Mouse (Mus musculus): ENCODE results near the gene Gm15155. TPM values are rescaled to one million over a fixed set of nuclear protein-coding genes. Genes with fewer than 3 reads are reported as not detected.

Gm15155 gene
- polyA plus RNA-seq, 1 experiment: not detected

- Histone ChIP-seq H3K27ac (ENCODE audit: control insufficient read depth, insufficient read depth, low read length) (no peak overlapping the region), H3K27me3 (ENCODE audit: control insufficient read depth, insufficient read depth, low read length) (no peaks in the 10 kb centered on the region), H3K4me3 (ENCODE audit: control insufficient read depth, insufficient read depth, low read length) (no peak overlapping the region), H3K36me3 (ENCODE audit: control insufficient read depth, insufficient read depth, low read length) (no peaks in the 10 kb centered on the region), H3K4me1 (replicated peaks; ENCODE audit: control insufficient read depth, insufficient read depth, low read length) (no peaks in the 10 kb centered on the region)
- no peak for DNase-seq
- no peak for TF ChIP-seq CTCF (IDR thresholded peaks at IDR 0.05; ENCODE audit: borderline replicate concordance, control insufficient read depth, extremely low read depth, insufficient read depth, low read length, poor library complexity)
- TF ChIP-seq POLR2A (IDR thresholded peaks at IDR 0.05; ENCODE audit: control insufficient read depth, extremely low read depth, insufficient read depth, low read length, poor library complexity): no peak
- 97% methylated on average over 2 of the region's 2 CpGs for whole genome bisulfite sequencing
Observed at GRCm38 (mm10) chrX:155601196-155601595, 23.3 kb upstream of the Gm15155 start.

DNA sequence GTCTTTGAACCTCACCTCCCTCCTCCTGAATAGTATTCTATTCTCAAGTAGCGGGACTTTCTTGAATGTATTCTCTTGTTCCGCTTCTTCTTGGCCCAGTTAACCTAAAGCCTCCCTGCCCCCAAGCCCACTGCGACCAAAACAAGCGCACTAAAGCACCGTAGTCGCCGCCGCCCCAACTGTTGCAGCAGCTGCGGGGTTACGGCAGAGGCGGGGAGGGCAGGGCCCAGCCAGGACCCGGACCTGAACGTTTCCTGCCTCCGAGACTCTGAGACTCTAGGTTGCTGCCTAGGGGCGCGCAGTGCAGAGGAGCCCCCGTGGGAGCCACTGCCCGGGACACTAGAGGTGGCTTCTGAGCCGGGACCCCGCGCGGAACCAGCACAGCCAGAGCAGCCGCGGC, 2.0 kb upstream of the Gm15155 start:
- Histone ChIP-seq H3K4me3 (ENCODE audit: control insufficient read depth, insufficient read depth, low read length) (no peak overlapping the region), H3K36me3 (ENCODE audit: control insufficient read depth, insufficient read depth, low read length) (no peaks in the 10 kb centered on the region), H3K27ac (ENCODE audit: control insufficient read depth, insufficient read depth, low read length) (no peak overlapping the region), H3K27me3 (ENCODE audit: control insufficient read depth, insufficient read depth, low read length) (no peaks in the 10 kb centered on the region; the same call in 1 of the 2 replicates), H3K4me1 (replicated peaks; ENCODE audit: control insufficient read depth, insufficient read depth, low read length) (no peaks in the 10 kb centered on the region)
- DNase-seq: no peak
- no peak for TF ChIP-seq POLR2A (IDR thresholded peaks at IDR 0.05; ENCODE audit: control insufficient read depth, extremely low read depth, insufficient read depth, low read length, poor library complexity)
- TF ChIP-seq CTCF (IDR thresholded peaks at IDR 0.05; ENCODE audit: borderline replicate concordance, control insufficient read depth, extremely low read depth, insufficient read depth, low read length, poor library complexity): no peak
- WGBS: under 1% methylated on average over 24 of the region's 24 CpGs

GRCm38 (mm10) chrX:155622961-155623599, 1.5 kb upstream of the Gm15155 start:
- no peak for TF ChIP-seq POLR2A (IDR thresholded peaks at IDR 0.05; ENCODE audit: control insufficient read depth, extremely low read depth, insufficient read depth, low read length, poor library complexity)
- TF ChIP-seq CTCF (IDR thresholded peaks at IDR 0.05; ENCODE audit: borderline replicate concordance, control insufficient read depth, extremely low read depth, insufficient read depth, low read length, poor library complexity): no peak
- Histone ChIP-seq H3K4me3 (ENCODE audit: control insufficient read depth, insufficient read depth, low read length) (no peak overlapping the region), H3K27ac (ENCODE audit: control insufficient read depth, insufficient read depth, low read length) (no peak overlapping the region), H3K27me3 (ENCODE audit: control insufficient read depth, insufficient read depth, low read length) (no peaks in the 10 kb centered on the region; the same call in 1 of the 2 replicates), H3K36me3 (ENCODE audit: control insufficient read depth, insufficient read depth, low read length) (no peaks in the 10 kb centered on the region), H3K4me1 (replicated peaks; ENCODE audit: control insufficient read depth, insufficient read depth, low read length) (no peaks in the 10 kb centered on the region)
- no peak for DNase-seq
- WGBS: 9% methylated on average over 24 of the region's 69 CpGs

DNA sequence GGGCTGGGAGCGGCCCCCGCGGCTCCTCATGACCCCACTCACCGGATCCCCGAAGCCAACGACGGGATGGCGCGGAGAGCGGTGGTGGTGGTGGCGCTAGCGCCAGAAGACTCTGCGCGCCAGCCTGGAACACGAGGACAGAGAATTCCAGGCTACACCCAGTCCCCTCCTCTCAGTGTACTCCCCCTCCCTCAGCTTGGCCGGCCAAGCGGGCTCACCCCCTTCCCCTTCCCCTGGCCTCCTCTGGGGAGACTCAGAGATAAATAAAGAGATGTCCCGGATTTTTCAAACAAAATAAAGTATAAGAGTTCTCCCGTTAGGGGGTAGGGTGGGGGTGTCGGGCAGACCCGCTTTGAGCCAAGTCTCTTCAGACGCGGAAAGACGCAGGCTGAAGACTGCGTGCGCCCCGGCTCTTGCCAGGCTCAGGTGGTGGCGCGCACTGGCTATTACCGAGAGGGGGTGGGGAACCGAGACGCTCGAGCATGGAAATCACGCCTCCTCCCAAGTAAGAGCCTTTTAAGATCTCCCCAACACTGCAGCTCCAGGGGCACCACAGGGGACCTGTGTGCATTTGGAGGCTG, 750 bp upstream of the Gm15155 start, which contains the start of gene Ptchd1:
Gene Ptchd1 (minus strand): TSS at position 114 of the 581 bp plus-strand sequence.
- no peak within 1 kb of the TSS for H3K4me3 ChIP-seq (ENCODE audit: control insufficient read depth, insufficient read depth, low read length)
- no peaks in the 10 kb centered on the region for H3K4me1 ChIP-seq (replicated peaks; ENCODE audit: control insufficient read depth, insufficient read depth, low read length)
- H3K27me3 ChIP-seq (ENCODE audit: control insufficient read depth, insufficient read depth, low read length): no peaks in the 10 kb centered on the region; the same call in 1 of the 2 replicates
- DNase-seq: no peak
- no peaks in the 10 kb centered on the region for H3K36me3 ChIP-seq (ENCODE audit: control insufficient read depth, insufficient read depth, low read length)
- 2% methylated on average over 32 of the region's 34 CpGs for WGBS
- TF ChIP-seq POLR2A (IDR thresholded peaks at IDR 0.05; ENCODE audit: control insufficient read depth, extremely low read depth, insufficient read depth, low read length, poor library complexity) (no peak), CTCF (IDR thresholded peaks at IDR 0.05; ENCODE audit: borderline replicate concordance, control insufficient read depth, extremely low read depth, insufficient read depth, low read length, poor library complexity) (no peak)
- H3K27ac ChIP-seq (ENCODE audit: control insufficient read depth, insufficient read depth, low read length): no peak within 1 kb of the TSS

DNA sequence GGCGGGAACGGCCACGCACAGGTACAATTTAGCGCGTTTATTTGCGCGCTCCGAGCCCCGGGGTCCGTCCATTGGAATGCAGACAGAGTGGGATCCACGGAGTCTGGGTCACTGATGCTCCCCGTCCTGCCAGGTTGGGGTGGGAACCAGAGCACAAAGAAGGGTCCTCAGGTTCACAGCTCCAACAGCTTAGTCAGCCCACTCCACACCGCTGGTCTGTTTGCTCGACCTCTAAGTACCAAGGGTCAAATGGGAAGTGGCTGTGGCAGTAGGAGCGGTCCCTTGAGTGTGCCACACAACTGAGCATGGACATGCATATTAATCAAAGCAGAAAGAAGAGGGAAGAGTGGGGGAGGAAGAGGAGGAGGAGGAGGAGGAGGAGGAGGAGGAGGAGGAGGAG, 354 bp downstream of the Gm15155 start:
- H3K27me3 ChIP-seq (ENCODE audit: control insufficient read depth, insufficient read depth, low read length): no peaks in the 10 kb centered on the region; the same call in 1 of the 2 replicates
- WGBS: 4% methylated on average over 13 of the region's 15 CpGs
- H3K4me3 ChIP-seq (ENCODE audit: control insufficient read depth, insufficient read depth, low read length): no peak overlapping the region
- TF ChIP-seq CTCF (IDR thresholded peaks at IDR 0.05; ENCODE audit: borderline replicate concordance, control insufficient read depth, extremely low read depth, insufficient read depth, low read length, poor library complexity) (no peak), POLR2A (IDR thresholded peaks at IDR 0.05; ENCODE audit: control insufficient read depth, extremely low read depth, insufficient read depth, low read length, poor library complexity) (no peak)
- no peak for DNase-seq
- no peak overlapping the region for H3K27ac ChIP-seq (ENCODE audit: control insufficient read depth, insufficient read depth, low read length)
- H3K4me1 ChIP-seq (replicated peaks; ENCODE audit: control insufficient read depth, insufficient read depth, low read length): no peaks in the 10 kb centered on the region
- no peaks in the 10 kb centered on the region for H3K36me3 ChIP-seq (ENCODE audit: control insufficient read depth, insufficient read depth, low read length)

GRCm38 (mm10) chrX:155625671-155626196, 1.2 kb downstream of the Gm15155 start:
- no peak for TF ChIP-seq POLR2A (IDR thresholded peaks at IDR 0.05; ENCODE audit: control insufficient read depth, extremely low read depth, insufficient read depth, low read length, poor library complexity)
- TF ChIP-seq CTCF (IDR thresholded peaks at IDR 0.05; ENCODE audit: borderline replicate concordance, control insufficient read depth, extremely low read depth, insufficient read depth, low read length, poor library complexity): no peak
- H3K4me1 ChIP-seq (replicated peaks; ENCODE audit: control insufficient read depth, insufficient read depth, low read length): no peaks in the 10 kb centered on the region
- WGBS: 12% methylated on average over 13 of the region's 13 CpGs
- H3K27ac ChIP-seq (ENCODE audit: control insufficient read depth, insufficient read depth, low read length): no peak overlapping the region
- H3K27me3 ChIP-seq (ENCODE audit: control insufficient read depth, insufficient read depth, low read length): no peaks in the 10 kb centered on the region; the same call in 1 of the 2 replicates
- no peak overlapping the region for H3K4me3 ChIP-seq (ENCODE audit: control insufficient read depth, insufficient read depth, low read length)
- no peak for DNase-seq
- no peaks in the 10 kb centered on the region for H3K36me3 ChIP-seq (ENCODE audit: control insufficient read depth, insufficient read depth, low read length)

All from thymus, adult 2 months (tissue).